Mouse (Mus musculus): ENCODE measurements around the gene Cd52.

DNA sequence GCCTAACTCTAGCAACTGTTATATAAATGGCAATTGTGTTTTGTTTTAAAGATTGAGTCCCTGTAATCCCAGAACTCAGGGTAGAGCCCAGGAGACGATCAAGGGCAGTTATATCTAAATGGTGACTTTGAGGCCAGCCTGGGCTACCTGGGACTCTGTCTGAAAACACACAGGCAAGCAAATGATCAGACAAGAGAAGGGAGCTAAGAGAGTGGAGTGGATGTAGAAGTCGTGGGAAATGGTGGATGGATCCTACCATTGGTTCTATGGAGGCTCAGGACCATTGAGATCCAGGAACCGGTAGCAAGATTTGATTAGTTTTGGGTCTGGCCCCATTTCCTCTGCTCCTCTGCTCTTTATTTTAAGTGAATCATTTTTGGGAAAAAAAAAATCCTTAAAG is 1.2 kb upstream of the Cd52 start:
- no peak for TF ChIP-seq CEBPB (IDR thresholded peaks at IDR 0.05; ENCODE audit: low read depth)
- no peak for TF ChIP-seq CTCF (IDR thresholded peaks at IDR 0.05; ENCODE audit: control insufficient read depth, insufficient read depth, insufficient read length)
- no peak for TF ChIP-seq MYOD1 (IDR thresholded peaks at IDR 0.05; ENCODE audit: control insufficient read depth, insufficient read length, low read depth)
- no peak for TF ChIP-seq MAX (IDR thresholded peaks at IDR 0.05)
- no peak for TF ChIP-seq USF1 (IDR thresholded peaks at IDR 0.05; ENCODE audit: low read depth)
- TF ChIP-seq MYOG (IDR thresholded peaks at IDR 0.05; ENCODE audit: control insufficient read depth, extremely low read depth, insufficient read length): no peak
- TF ChIP-seq FOSL1 (IDR thresholded peaks at IDR 0.05; ENCODE audit: insufficient read depth, low read length, poor library complexity, severe bottlenecking): no peak

Data from C2C12 (cell line).